Mouse (Mus musculus) heart, adult 2 months (tissue): ENCODE data around the gene Usp36.

ENCODE experiments used
- CTCF ChIP-seq: fragments of 200-600 bp; IDR thresholded peaks from 2 replicates; pipeline ENCODE4 v1.8.1; 2022; ENCODE audit warnings: antibody characterized with exemption, mild to moderate bottlenecking, moderate library complexity
- EP300 ChIP-seq: fragments of 200-500 bp; IDR thresholded peaks from 2 replicates; pipeline ENCODE4 v1.6.1; 2011; ENCODE audit warnings: low read depth, low read length, control low read depth; ENCODE audit not compliant: insufficient read depth
- POLR2A ChIP-seq: fragments of 200-500 bp; IDR thresholded peaks from 2 replicates; pipeline ENCODE4 v1.6.1; 2011; ENCODE audit warnings: mild to moderate bottlenecking, low read depth, low read length, control low read depth; ENCODE audit not compliant: insufficient read depth

DNA sequence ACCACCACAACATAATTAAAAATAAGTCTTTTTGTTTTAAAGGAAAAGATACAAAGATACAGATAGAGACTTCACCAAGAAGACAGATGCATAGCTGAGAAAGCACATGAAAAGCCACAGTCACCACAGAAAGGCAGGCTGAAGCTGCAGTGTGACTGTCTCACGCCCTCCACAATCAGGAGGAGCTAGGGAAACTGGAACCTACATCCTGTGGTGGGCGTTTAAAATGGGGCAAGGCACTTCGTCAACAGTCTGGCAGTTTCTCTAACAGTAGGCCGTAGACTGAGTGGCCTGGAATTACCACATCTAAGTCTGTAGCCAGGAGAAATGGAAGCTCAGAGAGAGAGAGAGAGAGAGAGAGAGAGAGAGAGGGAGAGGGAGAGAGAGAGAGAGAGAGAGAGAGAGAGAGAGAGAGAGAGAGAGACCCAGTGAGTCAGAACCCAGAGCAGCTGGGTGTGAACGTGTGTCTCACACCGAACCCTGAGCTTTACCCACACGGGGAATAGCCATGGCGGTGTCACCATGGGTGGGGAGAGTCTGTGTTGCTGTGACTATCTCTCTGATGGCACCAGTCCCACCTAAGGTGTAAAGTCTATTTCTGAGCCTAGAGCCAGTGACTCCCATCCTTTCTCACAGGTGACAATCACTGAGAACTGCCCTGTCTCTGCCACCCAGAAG lies 47.6 kb upstream of the Usp36 start:
- TF ChIP-seq EP300 (no peak), POLR2A (no peak), CTCF (no peak)
